Mouse (Mus musculus) ES-Bruce4 (cell line): Measurements from ENCODE around the gene Efcab11.

Source experiments
- CTCF ChIP-seq: IDR thresholded peaks from one replicate; pipeline ENCODE4 v1.8.1; 2011; ENCODE audit warnings: low read depth, low read length
- EP300 ChIP-seq: IDR thresholded peaks from 2 replicates; pipeline ENCODE4 v1.6.1; 2011; ENCODE audit warnings: low read depth, low read length; ENCODE audit not compliant: insufficient read depth

- TF ChIP-seq CTCF (no peak), EP300 (no peak)
Measured at GRCm38 (mm10) chr12:99883713-99884105, 530 bp downstream of the Efcab11 start.
